Mouse (Mus musculus): ENCODE measurements around the gene Arl3. TPM values are rescaled to one million over a fixed set of nuclear protein-coding genes. Genes with fewer than 3 reads are reported as not detected.

The Arl3 gene
- polyA plus RNA-seq, 1 experiment from 2014 or later, result 64.5 TPM

DNA sequence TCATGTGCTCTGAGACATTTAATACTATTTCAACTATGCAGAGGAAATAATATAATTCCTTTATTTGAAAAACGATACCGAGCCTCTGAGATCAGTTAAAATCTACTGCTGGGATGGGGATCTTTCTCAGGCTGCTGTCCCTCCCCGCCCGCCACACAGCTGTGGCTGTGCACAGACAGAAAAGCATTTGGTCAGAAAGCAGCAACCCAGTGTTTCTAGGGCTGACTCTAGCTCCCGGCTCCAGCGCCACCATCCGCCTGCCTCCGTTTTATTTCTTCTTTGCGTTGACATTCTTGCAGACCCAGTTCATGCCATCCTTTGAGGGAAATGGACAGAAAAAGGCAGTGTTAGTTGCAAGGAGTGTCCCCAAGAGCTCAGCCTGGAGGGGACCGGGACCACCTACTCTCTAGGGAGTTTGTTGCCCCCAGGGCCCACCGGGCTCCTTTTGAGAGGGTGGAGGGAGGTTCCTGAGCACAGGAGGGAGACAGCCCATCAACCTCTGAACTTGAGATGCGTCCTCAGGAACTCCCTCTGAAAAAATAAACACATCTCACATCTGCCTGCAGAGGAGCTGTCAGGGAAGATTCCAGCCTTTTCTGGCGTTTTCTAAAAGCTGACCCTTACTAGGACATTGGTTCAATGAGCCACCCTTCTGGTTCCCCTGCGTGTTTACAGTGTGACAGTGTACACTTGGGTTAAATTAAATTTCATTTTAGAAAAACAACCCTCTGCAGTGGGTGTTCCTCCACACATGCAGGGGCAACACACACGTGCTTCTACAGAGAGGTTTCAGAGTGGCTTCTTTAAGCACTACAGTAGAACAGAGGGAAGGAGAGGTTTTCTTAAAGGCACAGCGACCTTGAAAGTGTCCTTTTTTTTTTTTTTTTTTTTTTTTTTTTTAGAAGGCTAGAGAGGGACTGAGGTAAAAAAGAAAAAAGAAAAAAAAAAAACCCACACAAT, 41.6 kb downstream of the Arl3 start:
- H3K4me1 ChIP-seq (ENCODE audit: control insufficient read depth, insufficient read depth, low read length), result peaks cover 61% of the 10 kb centered on the region
- H3K9me3 ChIP-seq (ENCODE audit: control insufficient read depth, low read length), result no peaks in the 10 kb centered on the region
- no peaks in the 10 kb centered on the region for H3K27me3 ChIP-seq (replicated peaks; ENCODE audit: control insufficient read depth, insufficient read depth, low read length)
- 0 out of 2 replicates have a peak overlapping the region, but pooled peaks have one; percentile 17 for H3K27ac ChIP-seq (ENCODE audit: low read length)
- 0 out of 2 replicates have a peak overlapping the region, but pooled peaks have one; percentile 60 for H3K9ac ChIP-seq (ENCODE audit: low read depth, low read length)
- no peak for ATAC-seq
- H3K36me3 ChIP-seq (ENCODE audit: control insufficient read depth, insufficient read depth, low read length), result no peaks in the 10 kb centered on the region
- H3K4me2 ChIP-seq (ENCODE audit: low read depth, low read length), result no peak overlapping the region
- H3K4me3 ChIP-seq (ENCODE audit: low read length), result no peak overlapping the region
- WGBS, result 24% methylated on average over 16 of the region's 16 CpGs

- no peak overlapping the region; the same call in 1 of the 2 replicates for H3K9ac ChIP-seq (ENCODE audit: low read depth, low read length)
- H3K27me3 ChIP-seq (replicated peaks; ENCODE audit: control insufficient read depth, insufficient read depth, low read length), result no peaks in the 10 kb centered on the region
- H3K4me3 ChIP-seq (ENCODE audit: low read length), result no peak overlapping the region
- no peaks in the 10 kb centered on the region for H3K36me3 ChIP-seq (ENCODE audit: control insufficient read depth, insufficient read depth, low read length)
- H3K4me1 ChIP-seq (ENCODE audit: control insufficient read depth, insufficient read depth, low read length), result peaks cover 64% of the 10 kb centered on the region
- H3K9me3 ChIP-seq (ENCODE audit: control insufficient read depth, low read length), result no peaks in the 10 kb centered on the region
- ATAC-seq, result no peak
- 42% methylated on average over 8 of the region's 8 CpGs for WGBS
- H3K27ac ChIP-seq (ENCODE audit: low read length), result peak overlapping the region; percentile 21; the same call in 1 of the 2 replicates
- no peak overlapping the region for H3K4me2 ChIP-seq (ENCODE audit: low read depth, low read length)
Measured at GRCm38 (mm10) chr19:46530449-46530990, 42.5 kb downstream of the Arl3 start.

DNA sequence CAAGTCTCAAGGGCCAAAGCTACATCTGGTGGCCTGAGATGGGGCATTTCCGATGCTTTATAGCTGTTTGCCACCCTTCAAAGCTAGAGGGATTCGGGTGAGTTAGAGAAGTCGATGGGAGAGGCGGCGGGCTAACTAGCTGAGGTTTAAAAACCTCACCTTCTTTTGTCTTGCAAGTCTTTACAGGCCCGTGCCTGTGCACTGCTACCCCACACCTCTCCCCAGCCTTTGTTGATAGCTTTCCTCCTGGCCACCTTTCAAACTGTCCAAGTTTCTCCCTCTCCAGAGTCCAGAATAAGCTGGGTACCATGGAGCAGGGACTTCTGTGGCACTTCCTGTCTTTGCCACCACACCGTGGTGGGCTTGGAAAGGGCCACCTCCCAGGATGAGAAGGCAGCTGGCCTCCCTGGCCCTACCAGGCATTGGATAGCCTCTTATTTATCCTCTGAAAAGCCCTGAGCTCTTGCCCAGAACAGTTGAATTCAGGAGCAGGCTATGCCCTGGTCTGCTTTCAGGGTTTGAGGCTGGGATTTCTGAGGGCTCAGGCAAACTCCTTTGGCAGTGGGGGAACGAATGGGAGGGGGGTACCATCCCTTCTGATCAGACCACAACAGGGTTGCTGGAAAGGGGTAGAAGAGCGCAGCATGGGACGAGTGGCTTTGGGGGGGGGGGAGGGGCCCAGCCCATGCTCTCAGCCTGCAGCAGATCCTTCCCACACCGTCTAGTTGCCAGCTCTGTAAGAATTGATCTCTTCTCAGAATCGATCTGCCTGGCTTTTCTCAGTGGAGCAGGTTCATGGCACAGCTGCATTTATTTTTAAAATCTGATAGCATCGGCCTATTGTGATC, 43.2 kb downstream of the Arl3 start:
- Histone ChIP-seq H3K9ac (ENCODE audit: low read depth, low read length) (peak overlapping the region; percentile 54), H3K36me3 (ENCODE audit: control insufficient read depth, insufficient read depth, low read length) (no peaks in the 10 kb centered on the region)
- 47% methylated on average over 13 of the region's 13 CpGs for WGBS

DNA sequence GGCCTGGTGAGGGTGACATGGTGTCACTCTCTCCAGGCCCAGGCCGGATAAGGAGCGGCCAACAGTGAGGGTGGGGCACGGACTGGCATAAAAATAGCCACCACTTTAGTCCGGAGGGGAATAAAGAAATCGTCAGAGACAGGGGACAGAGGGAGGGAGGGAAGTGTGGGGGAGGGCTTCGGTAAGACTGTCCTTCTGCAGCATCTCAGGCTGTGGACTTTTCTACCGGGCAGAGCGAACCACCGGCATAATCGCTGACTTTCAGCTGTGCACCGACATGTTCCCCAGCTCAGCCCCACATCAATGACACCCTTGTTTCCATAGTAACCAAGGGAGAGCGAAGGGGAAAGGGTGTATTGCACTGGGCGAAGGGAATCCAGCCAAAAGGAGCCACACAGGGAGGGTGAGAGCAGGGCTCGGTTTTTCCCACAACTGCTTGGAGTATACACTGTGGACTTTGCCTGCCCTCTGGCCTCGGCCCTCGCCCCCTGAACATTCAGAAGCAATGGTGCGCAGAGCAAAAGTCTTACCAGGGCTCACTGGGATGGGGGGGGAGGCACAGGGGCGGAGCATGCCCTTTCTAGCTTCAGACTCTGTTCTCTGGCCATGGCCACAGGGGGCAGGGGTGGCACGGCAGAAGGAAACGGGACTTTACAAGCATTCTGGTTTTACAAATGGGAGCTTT, 44.3 kb downstream of the Arl3 start:
- Histone ChIP-seq H3K9me3 (ENCODE audit: control insufficient read depth, low read length) (no peaks in the 10 kb centered on the region), H3K27ac (ENCODE audit: low read length) (no peak overlapping the region), H3K27me3 (replicated peaks; ENCODE audit: control insufficient read depth, insufficient read depth, low read length) (no peaks in the 10 kb centered on the region), H3K36me3 (ENCODE audit: control insufficient read depth, insufficient read depth, low read length) (no peaks in the 10 kb centered on the region), H3K4me2 (ENCODE audit: low read depth, low read length) (peak overlapping the region; percentile 43), H3K4me3 (ENCODE audit: low read length) (peak overlapping the region; percentile 17), H3K9ac (ENCODE audit: low read depth, low read length) (peak overlapping the region; percentile 54), H3K4me1 (ENCODE audit: control insufficient read depth, insufficient read depth, low read length) (peaks cover 71% of the 10 kb centered on the region)
- ATAC-seq, result peak; percentile 23
- WGBS, result 7% methylated on average over 20 of the region's 20 CpGs

More for the DNA sequence above, 43.2 kb downstream of the Arl3 start:
- Histone ChIP-seq H3K4me1 (ENCODE audit: control insufficient read depth, insufficient read depth, low read length) (peaks cover 65% of the 10 kb centered on the region), H3K4me3 (ENCODE audit: low read length) (no peak overlapping the region), H3K27me3 (replicated peaks; ENCODE audit: control insufficient read depth, insufficient read depth, low read length) (no peaks in the 10 kb centered on the region), H3K9me3 (ENCODE audit: control insufficient read depth, low read length) (no peaks in the 10 kb centered on the region), H3K27ac (ENCODE audit: low read length) (no peak overlapping the region), H3K4me2 (ENCODE audit: low read depth, low read length) (no peak overlapping the region)
- no peak for ATAC-seq

DNA sequence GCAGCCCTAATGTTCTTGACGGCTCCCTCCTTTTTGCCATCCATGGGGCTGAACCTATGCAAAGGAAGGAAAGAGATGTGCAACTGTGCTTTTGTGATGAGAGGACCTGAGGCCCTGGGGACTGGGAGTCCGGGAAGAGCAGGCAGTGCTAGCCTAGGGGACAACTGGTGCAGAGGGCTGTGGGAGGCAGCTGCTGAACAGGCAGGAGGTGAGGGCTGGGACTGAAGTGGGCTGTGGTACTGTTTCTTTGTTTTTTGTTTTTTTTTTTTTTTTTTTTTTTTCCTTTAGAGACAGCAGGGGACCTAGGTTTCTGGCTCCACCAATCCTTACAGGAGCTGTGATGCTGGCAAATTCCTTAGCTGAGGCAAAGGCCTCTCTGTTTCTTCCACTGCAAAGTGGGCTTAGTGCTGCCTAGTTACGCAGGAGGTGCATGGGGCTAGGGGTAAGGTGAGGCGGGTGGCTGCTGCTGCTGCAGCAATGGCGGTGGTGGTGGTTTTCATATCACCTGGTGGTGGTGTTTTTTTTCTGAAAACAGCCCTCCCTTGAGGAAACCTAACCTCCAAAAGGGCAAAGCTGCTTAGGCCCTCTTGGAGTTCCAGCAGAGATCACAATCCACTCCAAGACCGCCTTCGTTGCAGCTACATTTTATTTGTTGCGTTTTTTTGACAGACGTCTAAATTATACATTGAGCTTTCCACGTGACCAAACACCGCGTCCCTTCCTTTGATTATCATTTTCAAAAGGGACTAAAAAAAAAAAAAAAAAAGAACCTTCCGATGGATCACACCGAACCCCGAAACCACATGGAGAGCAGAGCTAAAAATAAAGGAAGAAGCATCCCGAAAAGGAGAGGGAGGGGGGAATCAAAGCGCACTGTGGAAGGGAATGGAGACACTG, 45.1 kb downstream of the Arl3 start:
- Histone ChIP-seq H3K4me3 (ENCODE audit: low read length) (peak overlapping the region; percentile 17; the same call in 1 of the 2 replicates), H3K9ac (ENCODE audit: low read depth, low read length) (peak overlapping the region; percentile 54; the same call in 1 of the 2 replicates), H3K4me2 (ENCODE audit: low read depth, low read length) (peak overlapping the region; percentile 43), H3K27me3 (replicated peaks; ENCODE audit: control insufficient read depth, insufficient read depth, low read length) (no peaks in the 10 kb centered on the region), H3K9me3 (ENCODE audit: control insufficient read depth, low read length) (no peaks in the 10 kb centered on the region), H3K36me3 (ENCODE audit: control insufficient read depth, insufficient read depth, low read length) (no peaks in the 10 kb centered on the region), H3K4me1 (ENCODE audit: control insufficient read depth, insufficient read depth, low read length) (peaks cover 73% of the 10 kb centered on the region), H3K27ac (ENCODE audit: low read length) (no peak overlapping the region)
- no peak for ATAC-seq
- WGBS, result 47% methylated on average over 17 of the region's 17 CpGs

- H3K36me3 ChIP-seq (ENCODE audit: control insufficient read depth, insufficient read depth, low read length), result no peaks in the 10 kb centered on the region
- H3K4me1 ChIP-seq (ENCODE audit: control insufficient read depth, insufficient read depth, low read length), result peaks cover 62% of the 10 kb centered on the region
- H3K27me3 ChIP-seq (replicated peaks; ENCODE audit: control insufficient read depth, insufficient read depth, low read length), result no peaks in the 10 kb centered on the region
- H3K9me3 ChIP-seq (ENCODE audit: control insufficient read depth, low read length), result no peaks in the 10 kb centered on the region
- WGBS, result 59% methylated on average over 10 of the region's 10 CpGs
- H3K4me2 ChIP-seq (ENCODE audit: low read depth, low read length), result no peak overlapping the region
- ATAC-seq, result no peak
- no peak overlapping the region for H3K27ac ChIP-seq (ENCODE audit: low read length)
- no peak overlapping the region for H3K9ac ChIP-seq (ENCODE audit: low read depth, low read length)
- no peak overlapping the region for H3K4me3 ChIP-seq (ENCODE audit: low read length)
Measured at GRCm38 (mm10) chr19:46525691-46526631, 47.0 kb downstream of the Arl3 start.

DNA sequence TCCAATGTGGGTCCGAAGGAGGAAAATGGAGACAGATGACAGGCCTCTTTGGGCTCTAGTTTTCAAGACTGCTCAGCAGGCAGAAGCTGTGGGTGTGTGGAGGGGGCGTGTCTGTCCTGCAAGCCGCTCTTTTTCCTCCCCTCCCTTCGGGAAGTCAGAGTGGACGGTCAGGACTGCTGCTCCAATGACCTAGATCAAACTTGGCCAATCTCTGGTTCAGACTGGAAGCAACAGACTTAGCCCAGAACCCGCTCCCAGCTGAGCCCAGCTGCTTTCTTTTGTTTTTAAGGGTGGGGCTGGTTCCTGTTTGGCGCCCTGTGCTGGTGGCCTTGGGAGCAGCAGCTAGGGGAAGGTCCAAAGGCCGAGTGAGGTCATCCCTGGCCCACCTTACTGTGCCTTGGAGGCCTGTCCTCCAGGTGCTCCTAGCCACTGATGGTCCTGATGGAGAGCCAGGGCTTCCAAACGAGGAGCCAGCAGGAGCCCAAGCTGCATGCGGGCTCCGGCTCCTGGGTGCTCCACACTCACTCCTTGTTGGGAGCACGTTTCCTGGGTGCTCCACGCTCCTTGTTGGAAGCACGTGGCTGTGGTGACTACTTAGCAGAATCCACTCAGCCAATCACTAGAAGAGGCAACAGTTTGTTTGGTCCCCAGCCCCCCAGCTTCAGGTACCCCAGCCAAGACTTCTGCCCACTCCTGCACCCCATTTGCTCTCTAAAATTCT, 48.2 kb downstream of the Arl3 start:
- Histone ChIP-seq H3K4me1 (ENCODE audit: control insufficient read depth, insufficient read depth, low read length) (peaks cover 55% of the 10 kb centered on the region), H3K4me2 (ENCODE audit: low read depth, low read length) (peak overlapping the region; percentile 21), H3K27ac (ENCODE audit: low read length) (peak overlapping the region; percentile 52), H3K9ac (ENCODE audit: low read depth, low read length) (peak overlapping the region; percentile 39; the same call in 1 of the 2 replicates), H3K27me3 (replicated peaks; ENCODE audit: control insufficient read depth, insufficient read depth, low read length) (no peaks in the 10 kb centered on the region), H3K4me3 (ENCODE audit: low read length) (no peak overlapping the region), H3K36me3 (ENCODE audit: control insufficient read depth, insufficient read depth, low read length) (no peaks in the 10 kb centered on the region), H3K9me3 (ENCODE audit: control insufficient read depth, low read length) (no peaks in the 10 kb centered on the region)
- 28% methylated on average over 14 of the region's 14 CpGs for WGBS
- peak; percentile 45 for ATAC-seq

Data from intestine, embryonic 16.5 days (tissue).